Mouse (Mus musculus) granulocyte monocyte progenitor cell, adult 5-6 weeks (primary cell): ENCODE results near the gene Serpinb6b. TPM values are rescaled to one million over a fixed set of nuclear protein-coding genes. Genes with fewer than 3 reads are reported as not detected.
"Not testable (repeated sequence)": the region's sequence is repeated elsewhere in the genome, so short reads cannot be mapped to it uniquely, and the experiment has no call there.

ENCODE experiments used
- ATAC-seq: replicated peaks from 2 replicates; pipeline ENCODE4 v1.8.0; 2016; ENCODE audit warnings: mild to moderate bottlenecking, moderate TSS enrichment, inconsistent platforms; ENCODE audit not compliant: poor library complexity, severe bottlenecking
- total RNA-seq, 2 experiments: library from RNA; stranded (forward) in 1 of 2; stranded (reverse) in 1 of 2; fragments of 200-712, 200-1000 nt in 1 of 2; fragments of >200 nt in 1 of 2; fragmentation: Nextera tagmentation in 1 of 2; gene quantifications; 2 replicates each; pipeline ENCODE4 v1.2.3; 2014 to 2017

Gene Serpinb6b
- total RNA-seq (2014; fragmentation: Nextera tagmentation) (1.9 and 2.2 TPM in 2 replicates), total RNA-seq (2017) (5.1 and 5.9 TPM in 2 replicates)

- peak; percentile 65 for ATAC-seq
Observed at GRCm38 (mm10) chr13:32964989-32965811, at the start of gene Serpinb6b. Gene Serpinb6b (plus strand): TSS chr13:32965209.

DNA sequence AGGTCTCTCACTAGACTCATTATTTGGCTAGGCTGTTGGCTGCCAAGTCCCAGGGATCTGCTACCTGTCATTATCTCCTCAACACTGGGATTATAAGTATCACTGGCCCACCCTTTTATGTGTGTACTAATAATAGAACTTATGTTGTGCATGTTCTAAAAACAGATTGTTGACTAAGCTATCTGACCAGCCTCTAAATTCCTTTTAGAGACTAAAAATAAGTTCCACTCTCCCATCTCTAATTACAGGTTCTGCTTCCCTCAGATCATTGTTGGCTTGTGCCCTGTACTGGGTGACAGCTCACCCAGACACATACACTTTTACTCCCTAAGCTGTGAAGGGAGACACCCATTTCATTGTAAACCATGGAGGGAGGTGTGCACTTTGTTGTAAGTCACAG is 42.4 kb upstream of the Serpinb6b start:
- ATAC-seq, result no peak

DNA sequence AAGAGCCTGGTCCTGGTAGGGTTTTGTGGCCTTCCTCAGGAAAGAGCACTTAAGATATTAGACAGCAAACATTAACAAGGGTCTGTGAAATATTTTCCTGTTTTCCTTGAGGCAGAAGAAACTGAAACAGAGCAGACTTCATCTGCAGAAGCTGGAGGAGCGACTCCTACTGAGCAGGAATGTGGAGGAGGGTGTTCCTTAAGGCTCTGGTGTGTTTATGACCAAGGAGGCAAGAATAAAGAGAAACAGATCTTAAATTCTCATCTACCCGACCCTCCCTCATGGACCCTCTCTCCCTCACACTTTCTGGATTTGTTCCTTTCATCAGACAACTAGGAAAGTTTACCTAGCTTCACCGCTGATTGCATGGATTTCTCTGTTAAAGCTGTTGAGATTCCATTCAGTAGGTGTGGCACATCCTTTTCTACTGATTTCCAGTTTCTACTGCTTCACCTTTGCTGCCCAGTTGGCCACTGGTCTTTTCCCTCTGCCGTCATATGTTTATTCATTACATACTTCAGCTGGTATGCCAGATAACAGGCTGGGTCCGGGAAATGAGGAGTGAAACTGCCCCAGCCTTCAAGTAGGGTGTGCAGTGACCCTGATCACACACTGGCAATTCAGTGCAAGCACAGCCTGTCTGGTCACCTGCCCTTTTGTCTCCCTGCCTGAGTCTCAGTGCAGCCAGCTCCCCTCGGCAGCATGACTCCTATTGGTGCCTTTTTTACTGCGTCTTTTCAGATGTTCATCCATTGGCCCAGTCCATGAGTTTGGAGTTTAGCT is 40.2 kb upstream of the Serpinb6b start:
- ATAC-seq, result no peak

DNA sequence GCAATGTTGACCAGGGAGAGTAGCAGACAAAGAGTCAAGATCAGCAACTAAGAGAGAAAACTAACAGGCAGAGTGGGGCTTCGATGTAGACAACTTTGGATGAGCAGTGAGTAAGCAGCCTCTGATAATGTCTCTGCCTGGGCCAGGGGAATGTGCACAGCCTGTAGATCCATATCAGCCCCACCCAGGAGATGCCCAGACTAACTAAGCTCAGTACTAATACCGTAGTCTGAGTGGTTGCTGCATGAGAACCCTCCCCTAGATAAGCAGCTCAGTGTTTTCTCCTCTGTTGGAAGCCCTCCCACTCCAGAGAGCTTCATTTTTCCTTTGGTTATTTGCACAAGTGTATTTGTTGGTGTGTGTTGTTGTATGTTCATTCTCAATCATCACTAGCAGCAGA is 38.3 kb upstream of the Serpinb6b start:
- ATAC-seq, result no peak

DNA sequence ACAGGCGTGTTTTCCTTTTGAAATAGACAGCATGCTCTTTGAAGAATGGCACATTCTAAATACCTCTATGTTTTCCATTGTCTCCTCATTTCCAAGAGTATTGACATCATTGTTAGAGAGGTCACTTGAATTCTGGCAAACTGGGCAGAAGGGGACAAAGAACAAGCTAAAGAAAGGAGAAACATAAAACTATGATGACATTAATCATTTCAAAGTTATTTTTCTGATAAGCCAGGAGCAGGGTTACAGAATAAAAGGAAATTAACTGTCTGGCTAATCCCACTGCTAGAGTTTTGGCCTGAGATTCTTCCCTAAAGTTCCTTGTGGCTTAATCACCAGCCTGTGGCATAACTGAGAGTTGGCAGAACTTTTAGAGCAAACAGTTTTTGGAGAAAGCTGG is 37.8 kb upstream of the Serpinb6b start:
- ATAC-seq, result no peak

DNA sequence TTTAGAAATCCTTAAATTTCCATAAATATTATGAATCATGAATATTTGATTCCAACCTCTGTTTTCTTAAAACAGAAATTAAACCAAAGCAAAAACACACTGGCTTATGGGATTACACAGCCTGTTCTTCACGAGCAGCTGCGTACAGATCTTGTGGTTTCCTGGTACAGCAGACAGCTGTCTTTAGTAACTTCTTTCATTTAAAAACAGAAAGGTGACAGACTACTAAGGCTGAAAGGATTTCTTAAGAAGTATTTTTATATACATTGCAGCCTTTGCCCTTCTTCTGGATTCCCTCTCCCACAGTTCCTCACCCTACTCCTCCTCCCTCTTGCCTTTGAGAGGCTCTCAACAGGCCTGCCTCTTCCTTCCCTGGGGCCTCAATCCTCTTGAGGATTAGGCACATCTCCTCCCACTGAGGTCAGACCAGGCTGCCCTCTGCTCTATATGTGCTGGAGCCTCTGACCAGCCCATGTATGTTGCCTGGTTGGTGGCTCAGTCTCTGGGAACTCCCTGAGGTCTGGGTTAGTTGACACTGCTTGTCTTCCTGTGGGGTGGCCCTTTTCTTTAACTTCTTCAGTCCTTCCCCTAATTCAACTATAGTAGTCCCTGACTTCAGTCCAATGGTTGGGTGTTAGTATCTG is 35.8 kb upstream of the Serpinb6b start:
- ATAC-seq, result 0 out of 2 replicates have a peak, but pooled peaks have one; percentile 17

DNA sequence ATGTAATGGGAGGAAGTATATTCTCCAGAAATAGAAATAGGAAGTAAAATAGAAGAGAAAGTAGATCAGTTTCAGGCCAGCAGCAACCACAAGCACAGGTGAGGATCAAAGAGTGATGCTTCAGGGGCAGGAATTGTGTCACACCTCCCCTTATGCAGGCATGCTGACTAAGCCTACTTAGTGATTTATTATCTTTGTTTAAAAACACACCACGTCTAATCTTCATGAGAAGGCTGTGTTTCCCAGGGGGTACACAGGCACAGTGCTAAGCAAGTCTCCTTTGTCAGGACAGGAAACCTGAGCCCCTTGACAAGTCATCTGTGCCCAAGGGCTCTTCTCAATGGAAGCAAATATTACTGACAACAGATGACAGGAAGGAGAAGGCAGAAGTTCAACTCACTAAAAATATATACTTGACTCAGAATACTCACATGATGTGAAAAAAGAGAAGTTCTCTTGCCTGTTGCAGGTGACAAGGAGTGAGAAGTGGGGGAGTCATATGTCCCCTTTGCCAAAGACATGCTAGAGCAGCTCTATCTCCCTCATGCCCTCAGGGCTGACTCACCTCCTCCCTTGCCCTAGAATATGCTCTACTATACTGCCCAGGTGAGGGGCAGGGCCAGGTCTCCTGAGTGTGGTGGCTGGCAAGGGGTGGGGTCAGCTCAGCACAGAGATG is 30.2 kb upstream of the Serpinb6b start:
- peak; percentile 46 for ATAC-seq

DNA sequence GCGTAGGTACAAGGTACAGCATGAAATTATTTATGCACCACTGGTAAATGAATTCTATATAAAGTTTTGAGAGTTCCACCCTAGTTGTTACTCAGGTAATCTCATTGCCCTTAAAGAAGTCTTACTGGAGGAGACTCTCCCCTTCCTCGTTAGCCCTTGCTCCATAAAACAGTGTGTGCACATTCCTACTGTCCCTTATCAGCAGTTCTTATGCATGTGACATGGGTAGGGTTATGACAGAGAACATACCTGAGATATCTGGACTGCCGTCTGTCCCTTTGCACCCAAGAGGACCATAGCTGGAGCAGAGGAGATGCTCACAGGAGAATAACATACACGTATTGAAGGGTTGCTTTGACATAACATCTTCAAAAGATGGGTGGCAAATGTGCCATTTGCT is 26.7 kb upstream of the Serpinb6b start:
- not testable (repeated sequence) for ATAC-seq

GRCm38 (mm10) chr13:32939191-32939590 is 25.8 kb upstream of the Serpinb6b start:
- ATAC-seq, result not testable (repeated sequence)

- no peak for ATAC-seq
Observed at GRCm38 (mm10) chr13:32956537-32956936, 8.5 kb upstream of the Serpinb6b start.

DNA sequence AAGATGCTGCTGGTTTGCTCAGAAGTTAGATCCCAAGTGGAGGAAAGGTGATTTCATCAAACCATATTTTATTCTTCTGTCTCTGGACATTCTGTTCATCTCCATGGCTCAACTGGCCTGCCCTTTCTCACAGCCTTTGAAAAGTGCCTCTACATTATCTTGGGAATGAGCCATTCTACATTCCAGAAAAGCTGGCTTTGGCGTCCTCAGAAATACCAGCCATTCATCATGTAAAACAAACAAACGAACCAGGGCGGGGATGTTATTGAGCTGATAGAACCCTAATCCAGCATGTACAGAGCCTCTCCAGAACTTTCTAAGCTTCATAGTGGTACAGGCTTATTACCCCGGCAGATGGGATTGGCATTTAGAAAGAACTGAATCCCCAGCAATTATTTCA is 7.1 kb upstream of the Serpinb6b start:
- no peak for ATAC-seq

GRCm38 (mm10) chr13:32958521-32958920 is 6.5 kb upstream of the Serpinb6b start:
- not testable (repeated sequence) for ATAC-seq

- no peak for ATAC-seq
Observed at GRCm38 (mm10) chr13:32963990-32964753, 837 bp upstream of the Serpinb6b start.

- ATAC-seq, result peak; percentile 34
Observed at GRCm38 (mm10) chr13:32966116-32966515, 1.1 kb downstream of the Serpinb6b start.

GRCm38 (mm10) chr13:32967233-32967632 is 2.2 kb downstream of the Serpinb6b start:
- ATAC-seq, result no peak

GRCm38 (mm10) chr13:32968353-32968984 is 3.5 kb downstream of the Serpinb6b start:
- ATAC-seq, result no peak

GRCm38 (mm10) chr13:32968996-32969640 is 4.1 kb downstream of the Serpinb6b start:
- no peak for ATAC-seq

- ATAC-seq, result no peak
Observed at GRCm38 (mm10) chr13:32969641-32970040, 4.6 kb downstream of the Serpinb6b start.

DNA sequence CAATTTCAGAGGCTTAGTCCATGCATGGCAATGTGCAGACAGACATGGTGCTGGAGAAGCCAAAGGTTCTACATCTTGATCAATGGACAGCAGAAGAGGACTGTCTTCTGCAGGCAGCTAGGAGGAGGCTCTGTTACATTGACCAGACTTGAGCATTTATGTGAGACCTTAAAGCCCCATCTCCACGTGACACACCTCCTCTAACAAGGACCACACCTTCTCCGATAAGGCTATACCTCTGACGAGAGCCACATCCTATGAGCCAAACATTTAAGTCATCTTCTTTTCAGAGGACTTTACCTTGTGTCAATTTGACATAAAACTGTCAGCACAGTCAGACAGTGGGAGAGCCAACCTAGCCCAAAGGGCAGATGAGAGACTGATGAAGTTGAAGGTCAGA is 5.8 kb downstream of the Serpinb6b start:
- no peak for ATAC-seq
